ENCODE assay signal across 15 mouse cellular contexts in the genomic region with DNA sequence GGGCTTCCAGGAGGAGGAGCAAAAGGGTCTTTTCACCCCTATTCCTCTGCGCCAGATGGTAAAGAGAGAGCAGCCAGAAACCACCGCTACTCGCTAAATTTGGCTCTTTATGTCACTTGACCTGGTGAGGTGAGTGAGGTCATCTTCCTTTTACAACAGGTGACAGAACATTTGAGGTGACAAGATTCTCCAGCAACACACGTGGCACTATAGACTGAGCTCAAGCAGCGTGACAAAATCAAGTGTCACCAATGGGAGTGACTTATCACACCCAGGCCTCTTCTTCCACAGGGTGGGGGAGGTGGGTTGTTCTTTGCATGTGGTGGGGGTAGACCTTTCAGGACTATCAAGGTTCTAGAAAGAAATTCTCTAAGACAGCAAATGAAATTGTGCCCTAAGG.
DNase-seq lines count a peak whose midpoint lies in the region; ATAC-seq and TF ChIP-seq lines count a peak whose summit lies in the region.
"Had no signal": no experiment of that assay in that cellular context is flagged by ENCODE, and none has a peak within 500 bp of the region (broad histone marks: within the 10 kb centered on the region; RNA-seq: fewer than 3 reads in every experiment).

No protein-coding gene starts in this region.

- no peaks in the 10 kb centered on the region for H3K27me3 ChIP-seq in hindbrain, embryonic 13.5 days
- H3K27me3 ChIP-seq in hindbrain, embryonic 14.5 days (ENCODE audit: control insufficient read depth, insufficient read depth, low read length) = no peaks in the 10 kb centered on the region
- no peaks in the 10 kb centered on the region for H3K27me3 ChIP-seq in stomach, embryonic 14.5 days (ENCODE audit: control insufficient read depth, insufficient read depth, low read length)
- H3K27me3 ChIP-seq in stomach, postnatal 0 days (ENCODE audit: control insufficient read depth, insufficient read depth, low read length) = no peaks in the 10 kb centered on the region
- H3K27me3 ChIP-seq: liver, embryonic 12.5 days had no signal

- no peaks in the 10 kb centered on the region for H3K36me3 ChIP-seq in hindbrain, embryonic 13.5 days
- H3K36me3 ChIP-seq in hindbrain, embryonic 14.5 days (replicated peaks; ENCODE audit: control insufficient read depth, insufficient read depth) = no peaks in the 10 kb centered on the region
- no peaks in the 10 kb centered on the region for H3K36me3 ChIP-seq in stomach, embryonic 14.5 days (ENCODE audit: control insufficient read depth, insufficient read depth, low read length)
- no peaks in the 10 kb centered on the region for H3K36me3 ChIP-seq in stomach, postnatal 0 days (ENCODE audit: control insufficient read depth, insufficient read depth, low read length)
- H3K36me3 ChIP-seq: liver, embryonic 12.5 days had no signal

- no peaks in the 10 kb centered on the region for H3K9me3 ChIP-seq in hindbrain, embryonic 13.5 days
- H3K9me3 ChIP-seq in hindbrain, embryonic 14.5 days (ENCODE audit: control insufficient read depth, low read length) = no peaks in the 10 kb centered on the region
- H3K9me3 ChIP-seq in stomach, embryonic 14.5 days (ENCODE audit: control insufficient read depth, low read depth, low read length) = no peaks in the 10 kb centered on the region
- no peaks in the 10 kb centered on the region for H3K9me3 ChIP-seq in stomach, postnatal 0 days (ENCODE audit: control insufficient read depth, low read length)
- H3K9me3 ChIP-seq: liver, embryonic 12.5 days had no signal

- intact Hi-C loops in gastrocnemius, postnatal 36 days (cut with DNase I) = no loop called here

- no peak overlapping the region for H3K4me2 ChIP-seq in hindbrain, embryonic 13.5 days
- no peak overlapping the region for H3K4me2 ChIP-seq in hindbrain, embryonic 14.5 days (replicated peaks)
- H3K4me2 ChIP-seq in stomach, embryonic 14.5 days (replicated peaks; ENCODE audit: low read depth, low read length) = no peak overlapping the region
- H3K4me2 ChIP-seq in stomach, postnatal 0 days (replicated peaks; ENCODE audit: low read depth) = no peak overlapping the region
- H3K4me2 ChIP-seq: liver, embryonic 12.5 days had no signal

- TF ChIP-seq EP300 in stomach, postnatal 0 days (optimal IDR thresholded peaks at IDR 0.05) = no peak

- H3K4me3 ChIP-seq in hindbrain, embryonic 13.5 days = no peak overlapping the region
- no peak overlapping the region for H3K4me3 ChIP-seq in hindbrain, embryonic 14.5 days (replicated peaks; ENCODE audit: low read length)
- H3K4me3 ChIP-seq in stomach, embryonic 14.5 days (ENCODE audit: low read depth, low read length) = no peak overlapping the region
- no peak overlapping the region for H3K4me3 ChIP-seq in stomach, postnatal 0 days (ENCODE audit: low read depth, low read length)
- H3K4me3 ChIP-seq: liver, embryonic 12.5 days had no signal

- peaks cover 58% of the 10 kb centered on the region for H3K4me1 ChIP-seq in hindbrain, embryonic 13.5 days (replicated peaks)
- H3K4me1 ChIP-seq in hindbrain, embryonic 14.5 days (replicated peaks; ENCODE audit: control insufficient read depth, insufficient read depth, low read length) = peaks cover 18% of the 10 kb centered on the region
- H3K4me1 ChIP-seq in stomach, embryonic 14.5 days (ENCODE audit: control insufficient read depth, insufficient read depth, low read length) = peaks cover 58% of the 10 kb centered on the region
- H3K4me1 ChIP-seq in stomach, postnatal 0 days (replicated peaks; ENCODE audit: control insufficient read depth, insufficient read depth) = peaks cover 11% of the 10 kb centered on the region

- DNase-seq in gastrocnemius, adult 18-20 months (ENCODE audit: low spot score) = peak; percentile 37
- DNase-seq in gastrocnemius, postnatal 36 days = no peak
- no peak for DNase-seq in hindbrain, embryonic 14.5 days (ENCODE audit: low spot score)
- no peak for DNase-seq in stomach, postnatal 0 days (ENCODE audit: low spot score)
- no peak for DNase-seq in left cerebral cortex, adult 18-20 months (ENCODE audit: low spot score in 2 of 2)
- no peak for DNase-seq in frontal cortex, postnatal 14 days (ENCODE audit: low spot score in 2 of 2)
- DNase-seq: adrenal gland, postnatal 14 days; cerebellum, postnatal 25 days; gastrocnemius, postnatal 10 days; kidney, postnatal 4 days; lung, postnatal 4 days; thymus, postnatal 36 days had no signal

- ATAC-seq in hindbrain, embryonic 13.5 days (ENCODE audit: low FRiP score) = no peak
- ATAC-seq in hindbrain, embryonic 14.5 days (ENCODE audit: low FRiP score) = no peak
- ATAC-seq in stomach, embryonic 14.5 days (ENCODE audit: insufficient number of reproducible peaks, insufficient read depth, low FRiP score, low read depth) = no peak
- ATAC-seq in stomach, postnatal 0 days (ENCODE audit: low FRiP score, low TSS enrichment) = no peak
- ATAC-seq: liver, embryonic 12.5 days had no signal

- H3K27ac ChIP-seq in hindbrain, embryonic 13.5 days = 0 out of 2 replicates have a peak overlapping the region, but pooled peaks have one; percentile 0
- H3K27ac ChIP-seq in hindbrain, embryonic 14.5 days = no peak overlapping the region
- H3K27ac ChIP-seq in stomach, embryonic 14.5 days (ENCODE audit: low read length) = peak overlapping the region; percentile 98; the same call in 1 of the 2 replicates
- no peak overlapping the region for H3K27ac ChIP-seq in stomach, postnatal 0 days (replicated peaks)

- no peak overlapping the region for H3K9ac ChIP-seq in hindbrain, embryonic 13.5 days
- no peak overlapping the region for H3K9ac ChIP-seq in hindbrain, embryonic 14.5 days
- no peak overlapping the region for H3K9ac ChIP-seq in stomach, embryonic 14.5 days (replicated peaks; ENCODE audit: low read depth, low read length)
- no peak overlapping the region for H3K9ac ChIP-seq in stomach, postnatal 0 days (ENCODE audit: low read length)
- H3K9ac ChIP-seq: liver, embryonic 12.5 days had no signal

- TF ChIP-seq CTCF in stomach, postnatal 0 days (IDR thresholded peaks at IDR 0.05; ENCODE audit: low read depth) = no peak

- 50% methylated on average over 5 of the region's 5 CpGs for WGBS in hindbrain, embryonic 13.5 days
- WGBS in hindbrain, embryonic 14.5 days = 62% methylated on average over 5 of the region's 5 CpGs
- 74% methylated on average over 5 of the region's 5 CpGs for WGBS in stomach, embryonic 14.5 days
- WGBS in stomach, postnatal 0 days = 81% methylated on average over 5 of the region's 5 CpGs

Comparison
In these comparisons a context has a peak if more than half of its experiments do, and no peak if none do; other contexts are left out.
1. H3K27ac ChIP-seq: peak in hindbrain, embryonic 13.5 days (single experiment) and stomach, embryonic 14.5 days (single experiment); none in hindbrain, embryonic 14.5 days (single experiment) and stomach, postnatal 0 days (single experiment).